Mouse (Mus musculus): ENCODE measurements around the gene Rheb. TPM values are rescaled to one million over a fixed set of nuclear protein-coding genes. Genes with fewer than 3 reads are reported as not detected.
"Not testable (repeated sequence)": the region's sequence is repeated elsewhere in the genome, so short reads cannot be mapped to it uniquely, and the experiment has no call there.

Gene Rheb
- polyA plus RNA-seq, 1 experiment from 2014 or later, result 151 TPM

- Histone ChIP-seq H3K27ac (ENCODE audit: low read depth, low read length) (no peak overlapping the region), H3K9ac (ENCODE audit: low read depth, low read length) (no peak overlapping the region), H3K4me1 (replicated peaks; ENCODE audit: control insufficient read depth, insufficient read depth, low read length) (no peaks in the 10 kb centered on the region), H3K9me3 (ENCODE audit: control insufficient read depth) (no peaks in the 10 kb centered on the region), H3K36me3 (ENCODE audit: control insufficient read depth, insufficient read depth) (peaks cover 24% of the 10 kb centered on the region; the same call in 1 of the 2 replicates), H3K4me3 (ENCODE audit: low read depth, low read length) (no peak overlapping the region), H3K4me2 (replicated peaks; ENCODE audit: low read depth) (no peak overlapping the region), H3K27me3 (replicated peaks; ENCODE audit: control insufficient read depth, insufficient read depth, low read length) (no peaks in the 10 kb centered on the region)
- no peak; the same call in 1 of the 2 replicates for ATAC-seq
- TF ChIP-seq CTCF (IDR thresholded peaks at IDR 0.05; ENCODE audit: low read depth), result no peak
- 84% methylated on average over 13 of the region's 13 CpGs for WGBS
Observed at GRCm38 (mm10) chr5:24860635-24861448, 18.4 kb upstream of the Rheb start.

GRCm38 (mm10) chr5:24859771-24860540 is 17.5 kb upstream of the Rheb start:
- WGBS, result 64% methylated on average over 3 of the region's 3 CpGs
- H3K27me3 ChIP-seq (replicated peaks; ENCODE audit: control insufficient read depth, insufficient read depth, low read length), result no peaks in the 10 kb centered on the region
- H3K9ac ChIP-seq (ENCODE audit: low read depth, low read length), result no peak overlapping the region
- H3K27ac ChIP-seq (ENCODE audit: low read depth, low read length), result no peak overlapping the region
- no peak for TF ChIP-seq CTCF (IDR thresholded peaks at IDR 0.05; ENCODE audit: low read depth)
- no peaks in the 10 kb centered on the region for H3K9me3 ChIP-seq (ENCODE audit: control insufficient read depth)
- no peak overlapping the region for H3K4me3 ChIP-seq (ENCODE audit: low read depth, low read length)
- H3K4me1 ChIP-seq (replicated peaks; ENCODE audit: control insufficient read depth, insufficient read depth, low read length), result no peaks in the 10 kb centered on the region
- ATAC-seq, result no peak
- H3K36me3 ChIP-seq (ENCODE audit: control insufficient read depth, insufficient read depth), result peaks cover 22% of the 10 kb centered on the region; the same call in 1 of the 2 replicates
- H3K4me2 ChIP-seq (replicated peaks; ENCODE audit: low read depth), result no peak overlapping the region

DNA sequence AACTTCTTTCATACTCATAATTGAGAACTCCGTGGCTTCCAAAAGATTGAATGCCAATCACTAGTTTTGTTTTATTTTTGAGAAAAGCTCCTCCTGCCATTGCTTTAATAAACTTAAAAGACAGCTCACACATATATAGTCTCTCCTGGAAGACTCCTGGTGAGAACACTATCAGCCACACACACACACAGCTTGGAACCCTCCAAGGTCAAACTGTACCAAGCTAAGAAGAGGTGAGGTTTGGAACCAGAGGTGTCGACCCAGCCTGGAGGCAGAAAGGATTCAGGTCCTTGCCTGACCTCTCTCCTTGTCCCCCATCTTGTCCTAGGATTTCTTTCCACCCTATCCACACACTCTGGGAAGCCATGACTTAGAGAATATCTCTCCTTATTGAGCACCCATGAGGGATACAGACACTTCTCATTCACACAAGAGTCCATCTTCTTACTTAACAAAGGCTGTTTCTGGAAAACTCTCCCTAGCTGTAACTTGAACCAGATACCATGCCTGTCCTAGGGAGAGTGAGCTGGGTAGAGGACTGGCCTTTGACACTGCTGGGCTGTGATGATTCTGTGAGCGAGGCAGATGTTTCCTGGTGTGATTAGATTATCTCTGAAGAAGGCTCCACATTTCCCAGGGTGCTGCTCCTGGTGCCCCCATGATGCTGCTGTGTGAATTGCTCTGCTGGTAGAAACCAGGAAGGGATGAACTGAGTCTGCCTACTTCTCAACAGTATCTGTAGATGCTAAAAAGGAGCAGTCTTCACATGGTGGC is 12.6 kb upstream of the Rheb start:
- TF ChIP-seq CTCF (IDR thresholded peaks at IDR 0.05; ENCODE audit: low read depth), result no peak
- Histone ChIP-seq H3K4me1 (replicated peaks; ENCODE audit: control insufficient read depth, insufficient read depth, low read length) (no peaks in the 10 kb centered on the region), H3K27ac (ENCODE audit: low read depth, low read length) (no peak overlapping the region), H3K27me3 (replicated peaks; ENCODE audit: control insufficient read depth, insufficient read depth, low read length) (no peaks in the 10 kb centered on the region), H3K36me3 (ENCODE audit: control insufficient read depth, insufficient read depth) (no peaks in the 10 kb centered on the region), H3K4me3 (ENCODE audit: low read depth, low read length) (no peak overlapping the region), H3K9ac (ENCODE audit: low read depth, low read length) (no peak overlapping the region), H3K4me2 (replicated peaks; ENCODE audit: low read depth) (no peak overlapping the region), H3K9me3 (ENCODE audit: control insufficient read depth) (no peaks in the 10 kb centered on the region)
- no peak for ATAC-seq
- 65% methylated on average over 3 of the region's 3 CpGs for WGBS

GRCm38 (mm10) chr5:24854256-24854655 is 11.8 kb upstream of the Rheb start:
- no peak for TF ChIP-seq CTCF (IDR thresholded peaks at IDR 0.05; ENCODE audit: low read depth)
- H3K9me3 ChIP-seq (ENCODE audit: control insufficient read depth), result no peaks in the 10 kb centered on the region
- no peaks in the 10 kb centered on the region for H3K36me3 ChIP-seq (ENCODE audit: control insufficient read depth, insufficient read depth)
- no peak for ATAC-seq
- no peak overlapping the region for H3K4me3 ChIP-seq (ENCODE audit: low read depth, low read length)
- no peak overlapping the region for H3K27ac ChIP-seq (ENCODE audit: low read depth, low read length)
- no peak overlapping the region for H3K9ac ChIP-seq (ENCODE audit: low read depth, low read length)
- WGBS, result 93% methylated on average over 3 of the region's 3 CpGs
- no peak overlapping the region for H3K4me2 ChIP-seq (replicated peaks; ENCODE audit: low read depth)
- H3K27me3 ChIP-seq (replicated peaks; ENCODE audit: control insufficient read depth, insufficient read depth, low read length), result no peaks in the 10 kb centered on the region
- H3K4me1 ChIP-seq (replicated peaks; ENCODE audit: control insufficient read depth, insufficient read depth, low read length), result no peaks in the 10 kb centered on the region

GRCm38 (mm10) chr5:24848261-24848660 is 5.8 kb upstream of the Rheb start:
- not testable (repeated sequence) for H3K9ac ChIP-seq (ENCODE audit: low read depth, low read length); H3K36me3 ChIP-seq (ENCODE audit: control insufficient read depth, insufficient read depth); H3K27ac ChIP-seq (ENCODE audit: low read depth, low read length); H3K27me3 ChIP-seq (replicated peaks; ENCODE audit: control insufficient read depth, insufficient read depth, low read length); H3K4me2 ChIP-seq (replicated peaks; ENCODE audit: low read depth); ATAC-seq; H3K4me3 ChIP-seq (ENCODE audit: low read depth, low read length); H3K9me3 ChIP-seq (ENCODE audit: control insufficient read depth); H3K4me1 ChIP-seq (replicated peaks; ENCODE audit: control insufficient read depth, insufficient read depth, low read length)
- WGBS, result 85% methylated on average over 14 of the region's 14 CpGs

GRCm38 (mm10) chr5:24843841-24844240 is 1.4 kb upstream of the Rheb start:
- Histone ChIP-seq H3K9ac (ENCODE audit: low read depth, low read length) (no peak overlapping the region), H3K4me1 (replicated peaks; ENCODE audit: control insufficient read depth, insufficient read depth, low read length) (0 out of 2 replicates have a peak, but pooled peaks cover 7% of the 10 kb centered on the region), H3K4me2 (replicated peaks; ENCODE audit: low read depth) (no peak overlapping the region), H3K9me3 (ENCODE audit: control insufficient read depth) (no peaks in the 10 kb centered on the region), H3K27ac (ENCODE audit: low read depth, low read length) (no peak overlapping the region), H3K27me3 (replicated peaks; ENCODE audit: control insufficient read depth, insufficient read depth, low read length) (no peaks in the 10 kb centered on the region), H3K36me3 (ENCODE audit: control insufficient read depth, insufficient read depth) (no peaks in the 10 kb centered on the region), H3K4me3 (ENCODE audit: low read depth, low read length) (no peak overlapping the region)
- no peak for ATAC-seq
- TF ChIP-seq CTCF (IDR thresholded peaks at IDR 0.05; ENCODE audit: low read depth), result no peak
- 80% methylated on average over 5 of the region's 5 CpGs for WGBS
